Mouse (Mus musculus): ENCODE measurements at regions not wholly inside any gene's neighbourhood (a gene's known extent, or its start where the extent isn't known, plus 50 kb on each side); places are given as distances from the start of the nearest gene placed in this dataset.

GRCm38 (mm10) chr14:25245691-25246090 is 213.3 kb upstream of the Zmiz1 start:
- TF ChIP-seq EP300 (IDR thresholded peaks at IDR 0.05; ENCODE audit: low read depth) = no peak
- no peak for TF ChIP-seq CTCF (IDR thresholded peaks at IDR 0.05; ENCODE audit: low read depth)
